Mouse (Mus musculus): ENCODE measurements around the gene Skp1a. TPM values are rescaled to one million over a fixed set of nuclear protein-coding genes. Genes with fewer than 3 reads are reported as not detected.
A peak's percentile ranks its signal among the peaks of the same experiment; 100 is the strongest.

The Skp1a gene
- total RNA-seq, 2 experiments from 2014 or later: 474 to 484 TPM

GRCm38 (mm10) chr11:52252692-52253091 lies 20.9 kb downstream of the Skp1a start:
- intact Hi-C loops (cut with DNase I): no loop called here
- no peak for DNase-seq

GRCm38 (mm10) chr11:52253674-52254375 lies 22.0 kb downstream of the Skp1a start:
- DNase-seq: peak; percentile 62
- intact Hi-C loops (cut with DNase I): loop anchor here (2.0 kb wide), 1 partner anchor 93 kb away; no protein-coding TSS in a partner anchor

- intact Hi-C loops (cut with DNase I): loop anchor here (2.0 kb wide), 1 partner anchor 92 kb away; no protein-coding TSS in a partner anchor
- no peak for DNase-seq
Measured at GRCm38 (mm10) chr11:52255077-52255476, 23.3 kb downstream of the Skp1a start.

- intact Hi-C loops (cut with DNase I): no loop called here
- no peak for DNase-seq
Measured at GRCm38 (mm10) chr11:52257376-52257775, 25.6 kb downstream of the Skp1a start.

GRCm38 (mm10) chr11:52258711-52259110 lies 26.9 kb downstream of the Skp1a start:
- no peak for DNase-seq
- intact Hi-C loops (cut with DNase I): no loop called here

GRCm38 (mm10) chr11:52260878-52261277 lies 29.1 kb downstream of the Skp1a start:
- intact Hi-C loops (cut with DNase I): no loop called here
- no peak for DNase-seq

GRCm38 (mm10) chr11:52261937-52262336 lies 30.1 kb downstream of the Skp1a start:
- peak; percentile 58 for DNase-seq

GRCm38 (mm10) chr11:52262338-52262737 lies 30.5 kb downstream of the Skp1a start:
- no peak for DNase-seq
- intact Hi-C loops (cut with DNase I): no loop called here

More at GRCm38 (mm10) chr11:52261937-52262336, 30.1 kb downstream of the Skp1a start:
- intact Hi-C loops (cut with DNase I): no loop called here

- no peak for DNase-seq
- intact Hi-C loops (cut with DNase I): no loop called here
Measured at GRCm38 (mm10) chr11:52264871-52265270, 33.1 kb downstream of the Skp1a start.

- DNase-seq: no peak
Measured at GRCm38 (mm10) chr11:52265616-52266307, 34.0 kb downstream of the Skp1a start.

GRCm38 (mm10) chr11:52267271-52267670 lies 35.5 kb downstream of the Skp1a start:
- intact Hi-C loops (cut with DNase I): no loop called here

More at GRCm38 (mm10) chr11:52265616-52266307, 34.0 kb downstream of the Skp1a start:
- intact Hi-C loops (cut with DNase I): no loop called here

GRCm38 (mm10) chr11:52268104-52268835 lies 36.5 kb downstream of the Skp1a start:
- no peak for DNase-seq
- intact Hi-C loops (cut with DNase I): no loop called here

More at GRCm38 (mm10) chr11:52267271-52267670, 35.5 kb downstream of the Skp1a start:
- DNase-seq: no peak

- intact Hi-C loops (cut with DNase I): no loop called here
- no peak for DNase-seq
Measured at GRCm38 (mm10) chr11:52269841-52270240, 38.0 kb downstream of the Skp1a start.

GRCm38 (mm10) chr11:52271765-52272495 lies 40.1 kb downstream of the Skp1a start:
- DNase-seq: no peak
- intact Hi-C loops (cut with DNase I): no loop called here

- no peak for DNase-seq
Measured at GRCm38 (mm10) chr11:52272619-52273018, 40.8 kb downstream of the Skp1a start.

GRCm38 (mm10) chr11:52273183-52273941 lies 41.6 kb downstream of the Skp1a start:
- DNase-seq: no peak

More at GRCm38 (mm10) chr11:52272619-52273018, 40.8 kb downstream of the Skp1a start:
- intact Hi-C loops (cut with DNase I): no loop called here

GRCm38 (mm10) chr11:52273942-52274330 lies 42.1 kb downstream of the Skp1a start:
- intact Hi-C loops (cut with DNase I): no loop called here
- no peak for DNase-seq

More at GRCm38 (mm10) chr11:52273183-52273941, 41.6 kb downstream of the Skp1a start:
- intact Hi-C loops (cut with DNase I): no loop called here

- intact Hi-C loops (cut with DNase I): no loop called here
Measured at GRCm38 (mm10) chr11:52274456-52275112, 42.8 kb downstream of the Skp1a start.

GRCm38 (mm10) chr11:52275366-52275765 lies 43.6 kb downstream of the Skp1a start:
- no peak for DNase-seq
- intact Hi-C loops (cut with DNase I): no loop called here

More at GRCm38 (mm10) chr11:52274456-52275112, 42.8 kb downstream of the Skp1a start:
- DNase-seq: peak; percentile 55

Data from left cerebral cortex, postnatal 4 days (tissue).